Mouse (Mus musculus): ENCODE measurements at regions not wholly inside any gene's neighbourhood (a gene's known extent, or its start where the extent isn't known, plus 50 kb on each side); places are given as distances from the start of the nearest gene placed in this dataset.

DNA sequence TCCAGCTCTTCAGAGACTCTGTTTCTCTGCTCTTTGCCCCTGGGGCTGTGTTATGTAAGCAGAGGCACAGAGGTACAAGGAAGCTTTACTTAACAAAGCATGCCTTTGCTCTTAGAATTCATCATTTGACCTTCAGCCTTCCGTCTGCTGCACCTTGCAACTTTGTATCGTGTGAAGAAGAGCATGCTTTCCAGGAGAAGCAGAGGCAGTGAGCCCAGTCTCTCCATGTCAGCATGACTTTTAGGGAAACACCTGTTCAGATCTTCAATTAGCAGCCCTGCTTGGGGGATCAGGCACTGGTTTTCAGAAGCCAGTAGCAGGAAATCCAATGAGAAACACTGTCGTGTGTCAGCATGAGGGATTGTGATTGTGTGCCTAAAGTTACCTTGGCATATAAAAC lies 226.7 kb downstream of the Abcc12 start:
- Histone ChIP-seq H3K4me3 (replicated peaks; ENCODE audit: insufficient read depth, low read depth, low read length) (no peak overlapping the region), H3K27ac (ENCODE audit: insufficient read depth, low read length) (no peak overlapping the region), H3K4me1 (ENCODE audit: control insufficient read depth, insufficient read depth, low read length) (peaks cover 5% of the 10 kb centered on the region), H3K27me3 (ENCODE audit: control insufficient read depth, insufficient read depth, low read length) (no peaks in the 10 kb centered on the region)
- WGBS: 17% methylated on average over 3 of the region's 3 CpGs
- TF ChIP-seq POLR2A (IDR thresholded peaks at IDR 0.05; ENCODE audit: borderline replicate concordance, insufficient read depth, low read length): no peak
- no peak for TF ChIP-seq CTCF (IDR thresholded peaks at IDR 0.05; ENCODE audit: borderline replicate concordance, insufficient read depth, low read depth, low read length)
- DNase-seq: peak in 1 of 2 experiments; percentile 51

DNA sequence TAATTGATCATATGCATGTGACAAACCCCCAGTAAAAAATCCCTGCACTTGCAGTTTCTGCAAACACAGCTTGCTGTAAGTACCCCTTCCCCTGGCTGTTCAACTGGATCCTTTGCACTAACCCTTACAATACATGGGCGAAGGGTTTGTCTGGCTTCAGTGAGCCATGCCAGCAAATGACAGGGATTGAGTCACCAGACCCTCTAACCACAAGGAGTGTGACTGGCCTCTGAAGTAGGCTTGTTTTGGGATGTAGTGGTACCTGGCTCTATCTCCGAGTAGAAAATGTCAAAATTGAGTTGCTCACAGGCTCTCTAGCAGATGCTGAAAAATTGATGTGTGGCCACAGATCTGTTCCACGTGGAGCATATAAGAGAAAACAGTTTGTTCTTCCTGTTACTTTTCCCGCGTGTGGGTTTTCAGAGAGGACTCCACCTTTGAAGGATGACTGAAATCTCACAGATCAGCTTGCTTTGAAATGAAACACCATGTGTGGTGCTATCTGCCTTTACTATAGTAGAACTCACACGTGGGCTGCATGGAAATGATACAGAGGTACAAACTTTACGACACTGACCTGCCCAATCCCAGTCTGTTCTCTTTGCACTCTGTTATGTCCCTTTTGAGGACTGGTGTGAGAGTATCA lies 228.8 kb downstream of the Abcc12 start:
- no peak overlapping the region for H3K27ac ChIP-seq (ENCODE audit: insufficient read depth, low read length)
- H3K4me3 ChIP-seq (replicated peaks; ENCODE audit: insufficient read depth, low read depth, low read length): no peak overlapping the region
- no peak for TF ChIP-seq CTCF (IDR thresholded peaks at IDR 0.05; ENCODE audit: borderline replicate concordance, insufficient read depth, low read depth, low read length)
- TF ChIP-seq POLR2A (IDR thresholded peaks at IDR 0.05; ENCODE audit: borderline replicate concordance, insufficient read depth, low read length): no peak
- no peak for DNase-seq
- no peaks in the 10 kb centered on the region for H3K27me3 ChIP-seq (ENCODE audit: control insufficient read depth, insufficient read depth, low read length)
- WGBS: 89% methylated on average over 7 of the region's 7 CpGs
- H3K4me1 ChIP-seq (ENCODE audit: control insufficient read depth, insufficient read depth, low read length): peaks cover 5% of the 10 kb centered on the region

DNA sequence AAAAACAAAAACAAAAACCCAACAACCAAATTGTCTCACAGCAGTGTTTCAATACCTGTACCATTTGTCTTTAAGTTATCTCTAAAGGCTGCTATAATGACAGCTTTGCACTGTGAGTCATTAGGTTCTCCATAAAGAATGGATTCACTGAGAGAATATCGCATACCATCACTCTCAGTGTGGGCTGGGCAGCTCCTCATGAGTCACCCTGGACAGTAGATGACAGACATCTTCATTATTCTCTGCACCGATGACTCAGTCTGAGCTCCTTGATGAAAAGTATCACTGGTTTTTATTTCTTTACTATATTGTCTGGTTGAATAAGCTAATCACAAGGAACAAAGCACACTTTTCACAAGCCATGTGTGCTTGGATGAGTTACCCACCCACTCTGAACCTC lies 230.4 kb downstream of the Abcc12 start:
- Histone ChIP-seq H3K4me3 (replicated peaks; ENCODE audit: insufficient read depth, low read depth, low read length) (no peak overlapping the region), H3K4me1 (ENCODE audit: control insufficient read depth, insufficient read depth, low read length) (peaks cover 5% of the 10 kb centered on the region), H3K27me3 (ENCODE audit: control insufficient read depth, insufficient read depth, low read length) (no peaks in the 10 kb centered on the region), H3K27ac (ENCODE audit: insufficient read depth, low read length) (no peak overlapping the region)
- DNase-seq: no peak
- TF ChIP-seq CTCF (IDR thresholded peaks at IDR 0.05; ENCODE audit: borderline replicate concordance, insufficient read depth, low read depth, low read length): no peak
- no peak for TF ChIP-seq POLR2A (IDR thresholded peaks at IDR 0.05; ENCODE audit: borderline replicate concordance, insufficient read depth, low read length)
- WGBS: 43% methylated on average over 2 of the region's 2 CpGs

DNA sequence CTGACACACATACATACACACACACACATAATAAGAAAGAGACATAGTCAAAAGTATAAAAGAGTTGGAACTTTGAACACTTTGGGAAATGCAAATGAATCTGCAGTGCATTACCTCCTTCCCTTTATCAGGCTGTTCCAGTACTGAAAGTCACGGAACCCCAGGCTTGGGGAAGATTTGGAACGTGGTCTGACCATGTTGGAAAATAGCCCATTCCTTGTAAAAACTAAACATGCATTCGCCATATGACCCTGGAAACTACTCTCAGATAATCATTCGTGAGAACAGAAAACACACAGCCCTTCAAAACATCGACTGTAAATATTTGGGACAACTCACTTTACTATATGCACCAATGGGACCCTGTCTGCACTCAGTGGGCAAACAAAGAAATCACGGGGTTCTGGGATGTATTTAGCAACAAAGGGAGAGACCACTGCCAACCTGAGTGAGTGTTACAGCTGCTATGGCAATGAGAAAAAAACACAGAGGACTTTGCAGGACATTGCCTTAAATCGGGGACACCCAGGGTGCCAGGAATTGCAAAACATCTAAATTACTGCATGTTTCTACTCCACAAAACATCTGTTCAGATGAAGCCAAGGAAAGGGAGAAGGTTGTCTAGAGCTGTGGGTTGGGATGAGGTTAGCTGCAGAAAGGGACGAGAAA lies 238.3 kb downstream of the Abcc12 start:
- Histone ChIP-seq H3K4me1 (ENCODE audit: control insufficient read depth, insufficient read depth, low read length) (no peaks in the 10 kb centered on the region), H3K4me3 (replicated peaks; ENCODE audit: insufficient read depth, low read depth, low read length) (no peak overlapping the region), H3K27me3 (ENCODE audit: control insufficient read depth, insufficient read depth, low read length) (no peaks in the 10 kb centered on the region), H3K27ac (ENCODE audit: insufficient read depth, low read length) (no peak overlapping the region)
- TF ChIP-seq CTCF (IDR thresholded peaks at IDR 0.05; ENCODE audit: borderline replicate concordance, insufficient read depth, low read depth, low read length) (no peak), POLR2A (IDR thresholded peaks at IDR 0.05; ENCODE audit: borderline replicate concordance, insufficient read depth, low read length) (no peak)
- WGBS: 58% methylated on average over 8 of the region's 8 CpGs
- no peak for DNase-seq

DNA sequence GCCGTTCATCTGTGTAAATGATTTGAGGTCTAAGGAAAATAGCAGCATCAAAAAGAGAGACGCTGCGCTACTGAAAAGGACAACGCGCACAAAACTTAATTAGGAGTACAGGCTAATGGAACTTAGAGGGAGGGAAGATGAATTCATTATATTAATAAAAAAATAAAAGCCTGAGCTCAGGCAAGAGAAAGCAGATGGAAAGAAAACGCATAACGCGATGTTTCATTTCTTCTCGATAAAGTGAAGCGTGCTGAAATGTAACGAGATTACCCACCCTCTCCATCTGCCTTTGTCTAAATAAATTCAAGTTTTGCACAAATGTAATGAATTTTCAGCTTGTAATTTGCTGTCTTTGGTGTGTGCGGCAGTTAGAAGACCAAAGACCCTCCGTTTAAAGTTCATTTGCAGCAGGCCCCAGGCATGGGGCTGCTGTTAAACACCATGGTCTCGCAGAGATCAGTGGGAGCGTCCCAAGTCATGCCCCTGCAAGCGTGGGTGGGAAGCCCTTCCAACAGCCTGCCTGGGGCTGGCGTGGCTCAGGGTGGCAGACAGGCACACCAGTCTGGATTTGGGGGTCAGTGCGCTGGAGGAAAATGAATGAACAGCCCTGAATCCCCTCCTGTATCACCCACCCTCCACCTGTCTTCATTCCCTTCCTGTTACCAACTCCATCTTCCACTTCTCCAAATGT lies 241.8 kb downstream of the Abcc12 start:
- WGBS: 93% methylated on average over 18 of the region's 18 CpGs

DNA sequence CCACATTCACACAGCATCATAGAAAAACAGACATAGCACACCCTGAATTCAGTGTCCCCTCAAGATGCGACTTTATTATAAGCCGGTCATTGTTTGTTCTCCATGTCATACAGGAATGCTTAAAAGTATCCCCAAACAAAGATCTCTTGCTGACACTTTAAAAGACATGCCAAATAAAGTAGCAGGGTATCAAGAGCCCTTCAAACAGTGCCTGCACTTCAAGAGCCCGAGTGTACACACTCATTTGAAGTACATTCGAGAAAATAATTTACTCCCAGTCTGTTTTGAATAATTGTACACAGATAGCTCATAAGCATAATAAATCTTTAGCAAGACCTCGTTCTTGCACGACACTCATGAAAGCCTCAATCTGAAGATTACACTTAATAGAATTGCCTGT lies 249.1 kb downstream of the Abcc12 start:
- peaks cover 6% of the 10 kb centered on the region for H3K4me1 ChIP-seq (ENCODE audit: control insufficient read depth, insufficient read depth, low read length)
- no peaks in the 10 kb centered on the region for H3K27me3 ChIP-seq (ENCODE audit: control insufficient read depth, insufficient read depth, low read length)
- H3K27ac ChIP-seq (ENCODE audit: insufficient read depth, low read length): no peak overlapping the region
- no peak for TF ChIP-seq POLR2A (IDR thresholded peaks at IDR 0.05; ENCODE audit: borderline replicate concordance, insufficient read depth, low read length)
- no peak for TF ChIP-seq CTCF (IDR thresholded peaks at IDR 0.05; ENCODE audit: borderline replicate concordance, insufficient read depth, low read depth, low read length)
- WGBS: 77% methylated on average over 6 of the region's 6 CpGs
- DNase-seq: no peak
- H3K4me3 ChIP-seq (replicated peaks; ENCODE audit: insufficient read depth, low read depth, low read length): no peak overlapping the region

More for the DNA sequence above, 241.8 kb downstream of the Abcc12 start:
- no peak overlapping the region for H3K4me3 ChIP-seq (replicated peaks; ENCODE audit: insufficient read depth, low read depth, low read length)
- TF ChIP-seq CTCF (IDR thresholded peaks at IDR 0.05; ENCODE audit: borderline replicate concordance, insufficient read depth, low read depth, low read length): no peak
- no peak for TF ChIP-seq POLR2A (IDR thresholded peaks at IDR 0.05; ENCODE audit: borderline replicate concordance, insufficient read depth, low read length)
- H3K27ac ChIP-seq (ENCODE audit: insufficient read depth, low read length): no peak overlapping the region
- no peak for DNase-seq
- no peaks in the 10 kb centered on the region for H3K27me3 ChIP-seq (ENCODE audit: control insufficient read depth, insufficient read depth, low read length)
- no peaks in the 10 kb centered on the region for H3K4me1 ChIP-seq (ENCODE audit: control insufficient read depth, insufficient read depth, low read length)

DNA sequence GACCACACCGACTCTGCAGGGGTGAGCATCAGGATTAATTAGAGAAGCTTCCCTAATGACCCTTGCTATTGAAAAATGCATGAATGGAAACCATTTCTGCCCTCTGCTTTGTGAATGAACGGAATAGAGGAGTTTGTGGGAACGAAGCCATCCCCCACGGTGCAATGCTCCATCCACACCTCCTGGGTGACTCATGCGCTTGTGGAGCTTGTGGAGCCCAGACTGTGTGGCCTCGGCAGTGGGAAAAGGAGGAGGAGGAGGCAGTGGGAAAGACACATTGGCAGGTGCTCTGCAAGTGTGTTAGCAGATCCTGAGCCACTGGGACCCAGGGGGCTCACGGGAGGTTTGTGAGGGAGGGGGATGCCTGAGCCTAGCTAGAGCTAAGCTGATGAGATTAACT lies 251.9 kb downstream of the Abcc12 start:
- peak; percentile 69 to 81 for DNase-seq
- WGBS: 12% methylated on average over 7 of the region's 7 CpGs
- TF ChIP-seq CTCF (IDR thresholded peaks at IDR 0.05; ENCODE audit: borderline replicate concordance, insufficient read depth, low read depth, low read length) (peak; percentile 29; the same call in 1 of the 2 replicates), POLR2A (IDR thresholded peaks at IDR 0.05; ENCODE audit: borderline replicate concordance, insufficient read depth, low read length) (no peak)
- H3K4me3 ChIP-seq (replicated peaks; ENCODE audit: insufficient read depth, low read depth, low read length): no peak overlapping the region
- H3K27ac ChIP-seq (ENCODE audit: insufficient read depth, low read length): no peak overlapping the region
- no peaks in the 10 kb centered on the region for H3K27me3 ChIP-seq (ENCODE audit: control insufficient read depth, insufficient read depth, low read length)
- peaks cover 6% of the 10 kb centered on the region for H3K4me1 ChIP-seq (ENCODE audit: control insufficient read depth, insufficient read depth, low read length)

All from cerebellum, adult 2 months (tissue).